30 mouse cellular contexts compared by ENCODE assay signal in the genomic region with DNA sequence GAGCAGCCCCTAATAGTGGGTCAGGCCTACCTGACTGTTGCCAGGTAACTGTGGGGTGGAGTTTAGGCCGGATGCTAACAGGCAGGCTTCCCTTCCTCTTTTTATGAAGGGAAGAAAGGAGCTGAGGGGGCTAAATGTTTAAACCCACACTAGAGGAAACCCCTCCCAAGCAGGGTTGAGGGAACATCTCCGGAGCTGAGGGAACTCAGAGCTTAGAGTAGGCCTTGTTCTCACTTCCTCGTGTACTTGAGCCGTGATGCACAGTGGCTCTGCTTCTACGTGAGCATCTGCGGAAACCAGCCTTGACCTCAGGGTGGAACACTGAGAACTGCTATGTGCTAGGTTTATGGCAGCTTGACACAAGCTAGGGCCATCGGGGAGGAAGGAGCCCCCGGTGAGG. TPM values are rescaled to one million over a fixed set of nuclear protein-coding genes. Genes with fewer than 3 reads are reported as not detected.
DNase-seq lines count a peak whose midpoint lies in the region; ATAC-seq lines count a peak whose summit lies in the region.
"Had no signal": no experiment of that assay in that cellular context is flagged by ENCODE, and none has a peak within 500 bp of the region (broad histone marks: within the 10 kb centered on the region; RNA-seq: fewer than 3 reads in every experiment).

No protein-coding gene starts in this region.

- H3K36me3 ChIP-seq in liver, embryonic 11.5 days (ENCODE audit: control insufficient read depth, insufficient read depth, low read length), result no peaks in the 10 kb centered on the region
- H3K36me3 ChIP-seq in liver, embryonic 12.5 days, result no peaks in the 10 kb centered on the region
- H3K36me3 ChIP-seq: forebrain, embryonic 10.5 days; G1E; heart, embryonic 12.5 days; heart, embryonic 15.5 days had no signal

- no peak for ATAC-seq in liver, embryonic 11.5 days (replicated peaks; ENCODE audit: low FRiP score)
- no peak for ATAC-seq in liver, embryonic 12.5 days
- 0 out of 4 replicates have a peak, but pooled peaks have one; percentile 17 to 46 for ATAC-seq in hematopoietic stem cell, adult 5-6 weeks (replicated peaks in 1 of 2; ENCODE audit: insufficient read depth in 1 of 2, low FRiP score in 2 of 2, low TSS enrichment in 1 of 2, low read depth in 1 of 2, poor library complexity in 2 of 2, severe bottlenecking in 2 of 2)
- ATAC-seq in megakaryocyte progenitor cell, adult 5-6 weeks (replicated peaks; ENCODE audit: poor library complexity), result peak; percentile 82
- ATAC-seq: forebrain, embryonic 13.5 days; forebrain, embryonic 16.5 days; hindbrain, postnatal 0 days; inflammation-experienced regulatory T-cells, adult 6 months; Patski had no signal

- H3K4me2 ChIP-seq in liver, embryonic 11.5 days, result no peak overlapping the region
- no peak overlapping the region for H3K4me2 ChIP-seq in liver, embryonic 12.5 days
- H3K4me2 ChIP-seq: forebrain, embryonic 13.5 days; heart, embryonic 12.5 days; heart, embryonic 15.5 days; hindbrain, embryonic 14.5 days had no signal

- H3K27ac ChIP-seq in liver, embryonic 11.5 days (ENCODE audit: low read depth, low read length), result no peak overlapping the region
- H3K27ac ChIP-seq in liver, embryonic 12.5 days, result no peak overlapping the region
- H3K27ac ChIP-seq: forebrain, embryonic 10.5 days; forebrain, embryonic 13.5 days; gastrocnemius, adult 2 months; heart, embryonic 15.5 days; hindbrain, embryonic 14.5 days; hindbrain, postnatal 0 days had no signal

- WGBS in liver, embryonic 11.5 days, result 85% methylated on average over 8 of the region's 8 CpGs
- WGBS in liver, embryonic 12.5 days (ENCODE audit: insufficient replicate concordance), result 72% methylated on average over 8 of the region's 8 CpGs

- H3K4me1 ChIP-seq in liver, embryonic 11.5 days (replicated peaks; ENCODE audit: control insufficient read depth, insufficient read depth, low read length), result 0 out of 2 replicates have a peak, but pooled peaks cover 5% of the 10 kb centered on the region
- no peaks in the 10 kb centered on the region for H3K4me1 ChIP-seq in liver, embryonic 12.5 days
- H3K4me1 ChIP-seq: forebrain, embryonic 10.5 days; forebrain, embryonic 13.5 days had no signal

- no peak overlapping the region for H3K9ac ChIP-seq in liver, embryonic 11.5 days (ENCODE audit: low read depth, low read length)
- H3K9ac ChIP-seq in liver, embryonic 12.5 days, result no peak overlapping the region
- H3K9ac ChIP-seq: forebrain, embryonic 13.5 days; heart, embryonic 12.5 days; heart, embryonic 15.5 days; hindbrain, embryonic 14.5 days had no signal

- DNase-seq in liver, embryonic 11.5 days (ENCODE audit: low spot score), result peak; percentile 27
- peak; percentile 26 for DNase-seq in A20 (ENCODE audit: low read depth, low spot score)
- no peak for DNase-seq in layer of hippocampus, adult 9-10 months (ENCODE audit: low spot score)
- DNase-seq in c-Kit-positive CD71-positive TER-119-positive erythroid progenitor cells, embryonic 14.5 days (ENCODE audit: low spot score), result no peak
- no peak for DNase-seq in adrenal gland, adult 18-20 months (ENCODE audit: low spot score in 2 of 2)
- DNase-seq: adrenal gland, adult 2 months; adrenal gland, postnatal 14 days; B cell, adult 2 months; cerebellum, adult 11-12 months; cerebellum, adult 8-10 months; cerebellum, postnatal 10 days; cerebellum, postnatal 36 days; gastrocnemius, adult 2 months; gastrocnemius, postnatal 14 days; heart, adult 18-20 months; heart, postnatal 10 days had no signal

- H3K4me3 ChIP-seq in liver, embryonic 11.5 days (ENCODE audit: low read depth, low read length), result no peak overlapping the region
- H3K4me3 ChIP-seq in liver, embryonic 12.5 days, result no peak overlapping the region
- H3K4me3 ChIP-seq: forebrain, embryonic 10.5 days; forebrain, embryonic 13.5 days; gastrocnemius, adult 2 months; heart, embryonic 12.5 days; heart, embryonic 15.5 days had no signal

- peaks cover 3% of the 10 kb centered on the region; the same call in 1 of the 2 replicates for H3K9me3 ChIP-seq in liver, embryonic 11.5 days (ENCODE audit: control insufficient read depth, low read length)
- no peaks in the 10 kb centered on the region for H3K9me3 ChIP-seq in liver, embryonic 12.5 days (replicated peaks)
- H3K9me3 ChIP-seq: forebrain, embryonic 13.5 days; G1E; heart, embryonic 15.5 days had no signal

- no peaks in the 10 kb centered on the region for H3K27me3 ChIP-seq in liver, embryonic 11.5 days (replicated peaks; ENCODE audit: control insufficient read depth, insufficient read depth, low read length)
- no peaks in the 10 kb centered on the region for H3K27me3 ChIP-seq in liver, embryonic 12.5 days (replicated peaks)
- H3K27me3 ChIP-seq: CH12.LX; forebrain, embryonic 13.5 days; heart, embryonic 12.5 days; heart, embryonic 15.5 days had no signal

RNA-seq across cellular contexts. Expression of a gene that starts 23.5 kb away (rescaled TPM):
- polyA plus RNA-seq in liver, embryonic 11.5 days (2014; fragmentation: Nextera tagmentation; extraction: Ambion mirVana), result 4.7 and 5.2 TPM in 2 replicates
- polyA plus RNA-seq in liver, embryonic 12.5 days (2016; fragmentation: Nextera tagmentation; extraction: Ambion mirVana), result 12.2 and 13.4 TPM in 2 replicates
- 24.9 and 25.1 TPM in 2 replicates for total RNA-seq in hematopoietic stem cell, adult 5-6 weeks (2017)
- 2.9 and 4.1 TPM in 2 replicates for total RNA-seq in megakaryocyte progenitor cell, adult 5-6 weeks (2015)
- total RNA-seq in megakaryocyte progenitor cell, adult 5-6 weeks (2017), result 3.9 and 8.9 TPM in 2 replicates
- 10 to 100 TPM in 1 of 2 experiments, 1 to 10 TPM in 1; 9.3 to 10.2 TPM for total RNA-seq in adrenal gland, adult 18-20 months (2021)

RNA-seq across cellular contexts. Expression of a gene that starts 36.6 kb away (rescaled TPM):
- 40.0 and 40.3 TPM in 2 replicates for polyA plus RNA-seq in liver, embryonic 11.5 days (2014; fragmentation: Nextera tagmentation; extraction: Ambion mirVana)
- 29.5 and 30.6 TPM in 2 replicates for polyA plus RNA-seq in liver, embryonic 12.5 days (2016; fragmentation: Nextera tagmentation; extraction: Ambion mirVana)
- 65.7 and 103 TPM in 2 replicates for total RNA-seq in hematopoietic stem cell, adult 5-6 weeks (2017)
- 43.9 and 48.3 TPM in 2 replicates for total RNA-seq in megakaryocyte progenitor cell, adult 5-6 weeks (2015)
- 66.8 and 74.0 TPM in 2 replicates for total RNA-seq in megakaryocyte progenitor cell, adult 5-6 weeks (2017)
- total RNA-seq in adrenal gland, adult 18-20 months (2021), result 10 to 100 TPM; 48.8 to 58.4 TPM

Comparison
In these comparisons a context has a peak if more than half of its experiments do, and no peak if none do; other contexts are left out.
1. ATAC-seq: peak in hematopoietic stem cell, adult 5-6 weeks (2 of 2) and megakaryocyte progenitor cell, adult 5-6 weeks (single experiment); none in liver, embryonic 11.5 days (single experiment) and liver, embryonic 12.5 days (single experiment).
2. DNase-seq: peak in liver, embryonic 11.5 days (single experiment) and A20 (single experiment); none in layer of hippocampus, adult 9-10 months (single experiment), c-Kit-positive CD71-positive TER-119-positive erythroid progenitor cells, embryonic 14.5 days (single experiment) and adrenal gland, adult 18-20 months (0 of 2).